Mouse (Mus musculus): ENCODE measurements around the gene Rnh1. TPM values are rescaled to one million over a fixed set of nuclear protein-coding genes. Genes with fewer than 3 reads are reported as not detected.

Rnh1 gene
- polyA plus RNA-seq, 1 experiment from 2014 or later: 50.0 TPM

DNA sequence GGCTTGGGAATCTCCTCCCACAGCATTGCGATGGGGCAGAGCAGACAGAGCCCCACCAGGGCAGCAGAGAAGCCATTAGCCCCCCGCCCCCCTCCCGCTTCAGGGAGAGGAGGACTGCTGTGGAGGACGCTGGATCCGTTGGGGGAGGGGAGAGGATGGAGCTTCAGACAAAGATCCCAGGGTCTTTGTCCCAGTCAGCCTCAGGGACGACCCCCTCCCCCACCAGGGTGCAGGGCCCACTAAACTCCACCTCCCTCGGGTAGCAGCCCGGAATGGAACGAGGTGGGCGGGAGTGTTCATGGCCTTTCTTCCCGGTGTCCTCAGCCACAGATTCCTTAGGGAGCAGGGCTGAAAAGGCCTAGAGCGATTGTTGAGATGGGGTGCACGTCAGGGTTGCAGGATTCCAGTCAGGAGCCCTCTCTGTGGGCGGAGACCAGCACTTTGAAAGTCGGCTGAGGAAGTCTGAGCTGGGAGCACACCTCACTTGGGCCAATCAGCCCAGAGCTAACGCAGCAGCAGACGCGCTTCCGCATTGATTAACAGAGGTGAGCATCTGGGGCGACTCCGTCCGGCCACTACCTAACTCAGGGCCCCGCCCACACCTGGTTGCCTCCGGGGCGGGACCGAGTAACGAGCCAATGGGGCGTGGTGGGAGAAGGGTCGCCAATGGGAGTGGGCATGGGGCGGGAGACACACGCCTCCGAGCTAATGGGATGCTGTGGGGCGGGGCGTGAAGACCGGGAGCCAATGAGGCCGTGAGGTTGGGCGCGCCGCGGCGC lies 42.6 kb upstream of the Rnh1 start, which contains the start of gene Rassf7:
Gene Rassf7 (plus strand): TSS at position 760 of the 779 bp plus-strand sequence.
- no peaks in the 10 kb centered on the region for H3K9me3 ChIP-seq (replicated peaks)
- WGBS: under 1% methylated on average over 41 of the region's 41 CpGs
- H3K9ac ChIP-seq (replicated peaks): peak within 1 kb of the TSS; percentile 54
- H3K36me3 ChIP-seq: 0 out of 2 replicates have a peak, but pooled peaks cover 4% of the 10 kb centered on the region
- H3K4me3 ChIP-seq (replicated peaks): peak within 1 kb of the TSS; percentile 68
- peaks cover 24% of the 10 kb centered on the region for H3K4me1 ChIP-seq
- ATAC-seq (ENCODE audit: low FRiP score): peak; percentile 96
- H3K27ac ChIP-seq (replicated peaks): peak within 1 kb of the TSS; percentile 77
- no peaks in the 10 kb centered on the region for H3K27me3 ChIP-seq (replicated peaks)
- peak within 1 kb of the TSS; percentile 96 for H3K4me2 ChIP-seq

DNA sequence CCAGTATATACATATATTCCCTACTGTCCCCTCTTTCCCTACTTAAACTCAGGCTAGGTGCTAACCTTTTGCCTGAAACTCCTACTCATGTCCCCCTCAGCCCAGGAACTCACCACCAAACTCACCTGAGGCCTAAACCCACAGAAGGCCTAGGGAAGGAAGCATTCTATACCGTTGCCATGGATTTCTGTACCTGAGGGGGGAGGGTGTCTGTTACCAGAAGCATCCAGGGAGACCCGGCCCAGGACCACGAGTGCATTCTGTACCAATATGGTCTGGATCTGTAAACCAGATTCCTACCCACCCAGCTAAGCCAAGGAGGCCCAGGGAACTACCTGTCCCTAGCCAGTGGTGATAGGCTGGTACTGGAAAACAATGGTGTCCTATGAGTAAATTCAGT lies 41.7 kb upstream of the Rnh1 start:
- Histone ChIP-seq H3K36me3 (0 out of 2 replicates have a peak, but pooled peaks cover 4% of the 10 kb centered on the region), H3K27me3 (replicated peaks) (no peaks in the 10 kb centered on the region), H3K9ac (replicated peaks) (no peak overlapping the region), H3K4me1 (peaks cover 24% of the 10 kb centered on the region), H3K4me3 (replicated peaks) (no peak overlapping the region), H3K9me3 (replicated peaks) (no peaks in the 10 kb centered on the region), H3K27ac (replicated peaks) (no peak overlapping the region), H3K4me2 (no peak overlapping the region)
- 83% methylated on average over 3 of the region's 3 CpGs for WGBS
- no peak for ATAC-seq (ENCODE audit: low FRiP score)

DNA sequence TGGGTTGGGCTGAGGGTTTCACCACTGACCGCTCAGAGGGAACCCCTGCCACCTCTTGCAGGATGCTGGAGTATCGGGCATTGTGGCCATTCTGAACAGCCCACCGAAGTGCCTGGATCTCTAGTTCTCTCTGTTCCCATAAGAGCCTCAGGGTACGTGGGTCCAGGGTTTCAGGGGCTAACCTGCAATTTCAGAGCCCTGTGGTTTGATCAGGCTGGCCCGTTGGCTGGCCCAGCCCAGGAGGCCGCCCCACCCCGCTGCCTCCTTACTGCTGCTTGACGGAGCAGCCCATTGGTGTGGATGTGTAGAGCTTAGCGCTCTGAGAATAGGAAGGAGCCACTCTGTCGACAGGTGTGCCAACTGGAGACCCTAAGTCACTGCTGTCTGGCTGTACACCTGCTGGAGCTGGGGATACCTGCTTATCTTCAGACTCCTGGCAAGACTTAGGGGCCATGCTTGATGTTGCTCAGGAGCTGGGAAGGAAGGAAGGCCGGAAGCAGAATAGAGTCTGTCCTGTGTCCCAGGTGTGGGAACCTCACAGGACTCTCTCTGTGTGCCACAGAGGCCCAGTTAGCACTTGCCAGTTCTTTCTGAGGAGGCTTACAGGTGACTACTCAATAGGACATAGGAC lies 41.1 kb upstream of the Rnh1 start, which contains the start of gene Lmntd2:
Gene Lmntd2 (minus strand): TSS at position 476 of the 631 bp plus-strand sequence.
- 0 out of 2 replicates have a peak, but pooled peaks cover 4% of the 10 kb centered on the region for H3K36me3 ChIP-seq
- H3K4me2 ChIP-seq: peak within 1 kb of the TSS; percentile 96
- peak within 1 kb of the TSS; percentile 39 for H3K9ac ChIP-seq (replicated peaks)
- H3K9me3 ChIP-seq (replicated peaks): no peaks in the 10 kb centered on the region
- ATAC-seq (ENCODE audit: low FRiP score): no peak
- WGBS: 94% methylated on average over 11 of the region's 11 CpGs
- peak within 1 kb of the TSS; percentile 77; the same call in 1 of the 2 replicates for H3K27ac ChIP-seq (replicated peaks)
- peaks cover 24% of the 10 kb centered on the region for H3K4me1 ChIP-seq
- H3K27me3 ChIP-seq (replicated peaks): no peaks in the 10 kb centered on the region
- H3K4me3 ChIP-seq (replicated peaks): peak within 1 kb of the TSS; percentile 68

DNA sequence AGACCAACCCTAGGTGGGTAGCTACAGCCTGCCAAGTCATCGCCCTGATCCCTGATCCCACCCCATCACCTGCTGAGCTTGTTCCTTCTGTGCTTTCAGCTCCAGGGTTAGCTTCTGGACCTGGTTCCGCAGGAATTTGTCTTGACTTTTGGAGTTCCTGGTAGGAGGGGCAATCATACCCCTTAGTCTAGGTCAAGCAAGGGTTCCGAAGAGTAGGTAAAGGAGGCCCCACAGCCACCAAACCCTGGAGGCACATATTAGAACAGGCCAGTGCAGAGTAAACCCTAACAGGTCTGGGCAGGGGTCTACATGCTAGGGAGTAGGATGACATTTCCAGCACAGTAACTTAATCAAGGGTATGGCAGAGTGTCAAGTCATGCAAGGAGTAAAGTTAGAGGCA lies 40.5 kb upstream of the Rnh1 start:
- WGBS: 93% methylated on average over 3 of the region's 3 CpGs
- no peak overlapping the region for H3K4me2 ChIP-seq
- H3K9ac ChIP-seq (replicated peaks): no peak overlapping the region
- no peak for ATAC-seq (ENCODE audit: low FRiP score)
- peaks cover 24% of the 10 kb centered on the region for H3K4me1 ChIP-seq
- no peaks in the 10 kb centered on the region for H3K9me3 ChIP-seq (replicated peaks)
- H3K36me3 ChIP-seq: 0 out of 2 replicates have a peak, but pooled peaks cover under 1% of the 10 kb centered on the region
- H3K27me3 ChIP-seq (replicated peaks): no peaks in the 10 kb centered on the region
- no peak overlapping the region for H3K27ac ChIP-seq (replicated peaks)
- no peak overlapping the region for H3K4me3 ChIP-seq (replicated peaks)

DNA sequence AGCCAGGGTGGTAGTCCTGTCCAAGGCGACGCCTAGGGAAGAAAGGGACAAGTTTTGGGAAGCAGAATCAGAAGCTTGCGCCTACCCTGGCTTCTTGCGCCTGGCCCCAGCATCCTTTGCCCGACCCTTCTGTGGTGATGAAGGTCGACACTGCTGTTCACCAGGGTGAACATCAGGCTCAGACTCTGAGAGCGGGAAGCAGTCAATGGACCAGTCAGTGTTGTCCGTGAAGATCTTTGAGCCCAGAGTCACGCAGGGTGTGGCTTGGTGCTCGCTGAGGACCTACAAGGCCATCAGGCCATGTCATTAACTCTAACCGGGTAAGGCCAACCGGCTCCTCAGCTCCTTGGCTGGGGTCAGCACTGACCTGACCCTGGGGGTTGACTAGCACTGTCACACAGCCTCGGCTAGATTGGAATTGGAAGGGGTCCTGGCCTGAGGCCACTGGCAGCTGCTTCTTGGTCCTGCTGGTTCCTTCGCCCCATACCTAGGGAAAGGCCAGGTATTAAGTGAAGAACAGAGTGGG lies 38.0 kb upstream of the Rnh1 start:
- no peak overlapping the region for H3K27ac ChIP-seq (replicated peaks)
- peaks cover 7% of the 10 kb centered on the region for H3K4me1 ChIP-seq
- no peaks in the 10 kb centered on the region for H3K36me3 ChIP-seq
- H3K9ac ChIP-seq (replicated peaks): no peak overlapping the region
- no peaks in the 10 kb centered on the region for H3K27me3 ChIP-seq (replicated peaks)
- ATAC-seq (ENCODE audit: low FRiP score): no peak
- H3K9me3 ChIP-seq (replicated peaks): no peaks in the 10 kb centered on the region
- H3K4me2 ChIP-seq: no peak overlapping the region
- WGBS: 91% methylated on average over 14 of the region's 14 CpGs
- no peak overlapping the region for H3K4me3 ChIP-seq (replicated peaks)

DNA sequence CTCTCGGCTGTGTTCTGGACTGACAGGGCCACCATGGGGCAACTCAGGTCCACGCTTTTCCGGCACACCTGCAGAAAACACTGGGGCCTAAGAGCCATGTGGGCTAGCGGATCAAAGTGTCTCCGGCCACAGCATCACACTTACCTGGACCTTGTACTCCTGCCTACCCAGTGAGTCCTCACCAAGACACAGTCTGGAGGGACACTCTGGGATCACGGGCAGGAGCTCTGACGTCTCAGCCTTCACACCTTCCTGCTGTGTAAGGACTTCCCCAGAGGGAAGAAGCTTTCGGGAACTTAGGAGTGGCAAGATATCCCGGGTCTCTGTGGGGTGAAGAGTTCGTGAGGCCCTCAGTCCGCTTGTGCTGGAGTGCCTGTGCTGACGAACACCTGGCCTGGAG lies 37.5 kb upstream of the Rnh1 start:
- ATAC-seq (ENCODE audit: low FRiP score): no peak
- H3K4me1 ChIP-seq: peaks cover 4% of the 10 kb centered on the region
- 87% methylated on average over 12 of the region's 12 CpGs for WGBS
- no peak overlapping the region for H3K4me3 ChIP-seq (replicated peaks)
- H3K9me3 ChIP-seq (replicated peaks): no peaks in the 10 kb centered on the region
- no peaks in the 10 kb centered on the region for H3K27me3 ChIP-seq (replicated peaks)
- no peak overlapping the region for H3K4me2 ChIP-seq
- no peak overlapping the region for H3K27ac ChIP-seq (replicated peaks)
- H3K9ac ChIP-seq (replicated peaks): no peak overlapping the region
- no peaks in the 10 kb centered on the region for H3K36me3 ChIP-seq

DNA sequence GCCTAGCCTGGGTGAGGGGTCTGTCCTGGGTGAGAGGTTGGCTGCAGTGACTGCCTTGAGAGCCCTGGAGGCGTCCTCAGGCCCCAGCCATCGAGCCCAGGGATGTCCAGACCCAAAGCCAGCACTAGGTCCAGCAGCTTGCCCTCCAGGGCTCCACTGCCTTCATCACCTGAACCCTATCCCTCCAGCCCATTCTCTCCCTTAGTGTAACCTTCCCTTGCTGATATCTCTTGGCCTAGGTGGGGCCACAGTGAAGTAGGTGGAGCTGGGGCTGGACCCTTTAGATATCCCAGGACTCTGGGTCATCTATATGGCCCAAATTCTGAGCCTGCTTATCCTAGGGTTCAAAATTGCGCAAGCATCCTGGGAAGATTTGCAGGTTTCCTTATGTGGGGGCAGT lies 36.9 kb upstream of the Rnh1 start:
- no peak for ATAC-seq (ENCODE audit: low FRiP score)
- WGBS: 68% methylated on average over 3 of the region's 3 CpGs
- Histone ChIP-seq H3K27me3 (replicated peaks) (no peaks in the 10 kb centered on the region), H3K9ac (replicated peaks) (no peak overlapping the region), H3K27ac (replicated peaks) (no peak overlapping the region), H3K4me2 (no peak overlapping the region), H3K36me3 (no peaks in the 10 kb centered on the region), H3K9me3 (replicated peaks) (no peaks in the 10 kb centered on the region), H3K4me3 (replicated peaks) (no peak overlapping the region), H3K4me1 (no peaks in the 10 kb centered on the region)

DNA sequence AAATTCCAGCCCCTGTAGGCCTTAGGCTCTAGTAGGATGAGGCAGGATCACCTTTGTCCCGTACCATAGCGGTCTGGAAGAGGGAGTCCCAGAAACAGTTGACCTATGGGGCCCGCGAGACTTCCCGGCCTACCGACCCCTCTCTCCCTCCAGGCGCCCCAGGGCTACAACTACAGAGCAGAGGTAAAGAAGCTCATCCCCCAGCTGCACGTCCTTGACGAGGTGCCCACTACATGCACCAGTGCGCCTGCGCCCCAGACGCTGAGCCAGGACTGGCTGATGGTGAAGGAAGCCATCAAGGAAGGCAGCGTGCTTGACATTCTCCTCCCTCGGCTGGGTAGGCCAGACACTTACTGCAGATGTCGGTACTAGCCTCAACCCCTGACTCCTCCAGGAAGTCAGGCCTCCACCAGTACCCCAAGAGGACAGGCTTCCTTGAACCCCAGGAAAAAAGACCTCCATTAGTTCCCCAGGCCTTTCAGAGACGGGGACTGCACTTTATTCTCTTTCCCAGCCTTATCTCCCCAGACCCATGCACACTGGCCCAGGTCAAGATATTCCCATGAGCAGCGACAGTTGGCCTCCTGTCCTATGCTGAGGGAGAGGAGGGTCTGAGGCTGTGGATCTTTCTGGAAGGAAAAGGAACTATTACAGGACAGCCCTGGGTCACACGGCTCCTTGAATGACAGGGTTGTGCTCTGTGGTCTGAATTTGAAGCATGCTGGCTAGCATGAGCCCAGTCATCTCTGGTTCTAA lies 33.7 kb upstream of the Rnh1 start:
- H3K9me3 ChIP-seq (replicated peaks): no peaks in the 10 kb centered on the region
- ATAC-seq (ENCODE audit: low FRiP score): no peak
- 94% methylated on average over 18 of the region's 18 CpGs for WGBS
- H3K27ac ChIP-seq (replicated peaks): no peak overlapping the region
- H3K9ac ChIP-seq (replicated peaks): no peak overlapping the region
- H3K4me1 ChIP-seq: no peaks in the 10 kb centered on the region
- H3K4me3 ChIP-seq (replicated peaks): no peak overlapping the region
- no peaks in the 10 kb centered on the region for H3K27me3 ChIP-seq (replicated peaks)
- no peak overlapping the region for H3K4me2 ChIP-seq
- no peaks in the 10 kb centered on the region for H3K36me3 ChIP-seq

DNA sequence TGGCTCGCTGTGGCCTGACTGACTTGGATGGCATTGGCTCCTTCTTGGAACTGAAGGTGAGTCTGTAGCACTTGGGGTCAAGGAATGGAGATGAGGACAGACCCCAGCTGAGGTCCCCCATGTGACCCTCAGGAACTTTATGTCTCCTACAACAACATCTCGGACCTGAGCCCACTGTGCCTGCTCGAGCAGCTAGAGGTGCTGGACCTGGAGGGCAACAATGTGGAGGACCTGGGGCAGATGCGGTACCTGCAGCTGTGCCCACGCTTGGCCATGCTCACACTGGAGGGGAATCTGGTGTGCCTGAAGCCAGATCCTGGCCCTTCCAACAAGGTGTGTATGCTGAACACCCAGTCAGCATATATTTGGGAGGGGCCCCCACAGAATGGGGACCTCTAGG lies 32.8 kb upstream of the Rnh1 start:
- no peaks in the 10 kb centered on the region for H3K9me3 ChIP-seq (replicated peaks)
- H3K27ac ChIP-seq (replicated peaks): no peak overlapping the region
- H3K36me3 ChIP-seq: no peaks in the 10 kb centered on the region
- no peak overlapping the region for H3K4me2 ChIP-seq
- no peak overlapping the region for H3K9ac ChIP-seq (replicated peaks)
- no peak overlapping the region for H3K4me3 ChIP-seq (replicated peaks)
- H3K4me1 ChIP-seq: no peaks in the 10 kb centered on the region
- WGBS: 88% methylated on average over 5 of the region's 5 CpGs
- no peaks in the 10 kb centered on the region for H3K27me3 ChIP-seq (replicated peaks)
- ATAC-seq (ENCODE audit: low FRiP score): no peak

DNA sequence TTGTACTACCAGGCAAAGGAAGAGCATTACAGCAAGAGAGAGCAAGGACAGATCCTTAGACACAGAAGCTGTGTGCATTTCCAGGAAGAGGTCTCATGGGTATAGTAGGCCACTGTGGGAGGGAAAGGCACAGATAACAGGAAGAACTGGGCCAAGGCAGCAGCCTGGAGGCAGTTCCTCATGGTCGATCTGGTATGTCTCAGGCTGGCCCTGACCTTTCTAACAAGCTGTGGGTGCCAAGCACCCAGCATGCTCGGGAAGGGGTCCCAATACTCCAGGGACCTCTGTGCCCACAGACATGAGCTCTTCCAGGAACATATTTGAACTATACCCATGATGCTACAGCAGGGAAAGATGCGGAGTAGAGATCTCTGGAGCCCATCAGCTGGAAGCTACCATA lies 31.9 kb upstream of the Rnh1 start:
- H3K36me3 ChIP-seq: no peaks in the 10 kb centered on the region
- H3K4me1 ChIP-seq: no peaks in the 10 kb centered on the region
- no peak overlapping the region for H3K9ac ChIP-seq (replicated peaks)
- WGBS: 90% methylated on average over 3 of the region's 3 CpGs
- no peak overlapping the region for H3K27ac ChIP-seq (replicated peaks)
- no peaks in the 10 kb centered on the region for H3K9me3 ChIP-seq (replicated peaks)
- no peak overlapping the region for H3K4me2 ChIP-seq
- no peak overlapping the region for H3K4me3 ChIP-seq (replicated peaks)
- no peaks in the 10 kb centered on the region for H3K27me3 ChIP-seq (replicated peaks)
- no peak for ATAC-seq (ENCODE audit: low FRiP score)

DNA sequence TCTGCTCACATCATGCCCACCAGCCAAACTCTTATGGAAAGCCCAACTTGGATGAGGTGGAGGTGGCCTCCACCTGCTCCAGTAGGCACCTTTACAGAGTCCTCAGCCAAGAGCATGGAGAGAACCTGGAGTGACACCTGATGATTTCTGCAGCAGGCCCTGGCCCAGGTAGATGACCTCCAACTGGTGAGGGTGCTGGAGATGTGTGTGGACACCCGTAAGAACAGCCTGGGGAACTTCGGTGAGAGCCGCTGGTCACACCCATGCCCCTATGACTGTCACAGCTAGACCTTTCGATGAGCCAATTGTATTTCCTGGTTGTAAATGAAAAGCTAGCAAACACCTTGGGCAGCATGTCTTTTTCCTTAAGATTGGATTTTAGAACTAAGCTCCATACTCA lies 25.5 kb upstream of the Rnh1 start:
- Histone ChIP-seq H3K9me3 (replicated peaks) (no peaks in the 10 kb centered on the region), H3K4me2 (no peak overlapping the region), H3K27me3 (replicated peaks) (no peaks in the 10 kb centered on the region), H3K36me3 (no peaks in the 10 kb centered on the region), H3K9ac (replicated peaks) (no peak overlapping the region), H3K4me1 (peaks cover 18% of the 10 kb centered on the region), H3K4me3 (replicated peaks) (no peak overlapping the region), H3K27ac (replicated peaks) (no peak overlapping the region)
- ATAC-seq (ENCODE audit: low FRiP score): no peak
- WGBS: 96% methylated on average over 4 of the region's 4 CpGs

Measured in neural tube, embryonic 15.5 days (tissue).